Mouse (Mus musculus): ENCODE data around the gene Arl4d. TPM values are rescaled to one million over a fixed set of nuclear protein-coding genes. Genes with fewer than 3 reads are reported as not detected.
"Not testable (repeated sequence)": the region's sequence is repeated elsewhere in the genome, so short reads cannot be mapped to it uniquely, and the experiment has no call there.

Arl4d gene
- total RNA-seq, 2 experiments from 2014 or later = 11.6 to 14.3 TPM

DNA sequence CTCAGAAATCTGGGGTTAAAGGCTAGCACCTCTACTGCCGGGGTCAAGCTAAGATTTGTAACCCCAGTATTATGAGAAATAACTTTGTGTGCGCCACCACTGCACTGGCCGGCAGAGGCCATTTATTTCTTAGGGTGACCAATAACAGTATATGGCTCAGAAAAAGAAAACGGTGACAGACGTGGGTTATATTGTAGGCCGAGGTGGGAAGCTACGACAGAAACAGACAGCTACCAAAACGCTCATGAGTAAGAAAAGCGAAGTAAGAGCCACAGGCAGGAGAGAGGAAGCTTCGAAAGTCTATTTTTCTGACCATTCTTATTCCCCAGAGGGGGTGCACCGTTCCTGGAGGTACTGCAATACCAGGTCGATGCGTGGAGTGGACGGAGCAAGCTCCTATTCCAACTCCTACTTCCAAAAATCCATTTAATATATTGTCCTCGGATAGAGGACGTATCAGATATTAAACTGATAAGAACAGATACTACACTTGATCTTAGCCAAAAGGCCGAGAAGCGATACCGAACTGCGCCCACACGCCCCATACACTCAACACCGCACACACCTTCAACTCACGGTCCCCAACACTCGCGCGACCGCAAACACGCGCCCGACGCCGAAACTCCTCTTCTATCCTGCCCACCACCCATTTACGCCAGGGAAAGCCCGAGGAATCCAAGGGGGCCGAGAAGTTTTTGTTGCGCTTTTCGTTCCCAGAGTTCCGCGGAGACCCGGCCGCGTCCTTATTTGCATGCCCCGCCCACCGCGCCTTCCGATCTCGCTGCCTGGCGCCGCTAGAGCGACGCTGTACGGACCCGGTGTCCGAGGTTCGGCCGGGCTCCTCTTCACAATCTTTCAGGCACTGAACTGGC is 19.7 kb upstream of the Arl4d start:
- peak; percentile 53 to 54 for DNase-seq (ENCODE audit: low spot score in 2 of 2)

GRCm38 (mm10) chr11:101646283-101646794 is 19.0 kb upstream of the Arl4d start:
- DNase-seq (ENCODE audit: low spot score in 2 of 2) = not testable (repeated sequence)

GRCm38 (mm10) chr11:101647093-101647492 is 18.2 kb upstream of the Arl4d start:
- not testable (repeated sequence) for DNase-seq (ENCODE audit: low spot score in 2 of 2)

DNA sequence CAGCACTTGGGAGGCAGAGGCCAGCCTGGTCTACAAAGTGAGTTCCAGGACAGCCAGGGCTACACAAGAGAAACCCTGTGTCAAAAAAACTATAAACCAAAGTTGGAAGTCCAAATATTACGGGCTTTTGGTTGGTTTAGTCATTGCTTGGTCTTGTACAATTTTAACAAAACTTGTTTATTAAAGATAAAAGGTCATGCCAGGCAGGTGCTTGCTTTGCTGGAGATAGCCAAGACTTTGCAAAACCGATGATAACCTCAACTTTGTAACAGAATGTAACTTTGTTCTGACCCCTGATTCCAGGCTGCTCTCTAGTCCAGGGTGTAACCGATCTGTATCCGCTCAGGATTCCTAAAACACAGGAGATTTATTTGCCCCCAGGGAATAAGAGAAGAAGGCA is 9.0 kb upstream of the Arl4d start:
- DNase-seq (ENCODE audit: low spot score in 2 of 2) = no peak

- no peak for DNase-seq (ENCODE audit: low spot score in 2 of 2)
Observed at GRCm38 (mm10) chr11:101657528-101657885, 7.8 kb upstream of the Arl4d start.

DNA sequence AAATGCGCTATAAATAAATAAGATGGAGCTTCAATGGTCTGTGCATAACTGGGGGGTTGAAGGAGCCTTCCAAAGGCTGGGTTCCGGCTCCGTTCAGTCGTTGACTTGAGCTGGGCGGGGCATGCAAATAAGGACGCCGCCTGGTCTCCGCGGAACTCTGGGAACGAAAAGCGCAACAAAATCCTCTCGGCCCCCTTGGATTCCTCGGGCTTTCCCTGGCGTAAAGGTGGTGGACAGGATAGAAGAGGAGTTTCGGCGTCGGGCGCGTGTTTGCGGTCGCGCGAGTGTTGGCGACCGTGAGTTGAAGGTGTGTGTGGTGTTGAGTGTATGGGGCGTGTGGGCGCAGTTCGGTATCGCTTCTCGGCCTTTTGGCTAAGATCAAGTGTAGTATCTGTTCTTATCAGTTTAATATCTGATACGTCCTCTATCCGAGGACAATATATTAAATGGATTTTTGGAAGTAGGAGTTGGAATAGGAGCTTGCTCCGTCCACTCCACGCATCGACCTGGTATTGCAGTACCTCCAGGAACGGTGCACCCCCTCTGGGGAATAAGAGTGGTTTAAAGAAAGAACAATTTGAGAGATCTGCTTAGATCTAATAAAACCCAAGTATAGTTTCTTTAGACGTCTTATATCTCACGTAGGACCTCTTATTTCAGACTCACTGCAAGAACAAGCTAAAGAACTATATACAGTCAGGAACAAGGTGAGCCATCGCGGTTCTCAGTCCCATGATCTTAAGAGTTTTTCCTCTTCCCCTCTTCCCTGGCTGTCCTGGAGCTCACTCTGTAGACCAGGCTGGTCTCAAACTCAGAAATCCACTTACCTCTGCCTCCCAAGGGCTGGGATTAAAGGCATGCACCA is 7.2 kb upstream of the Arl4d start:
- DNase-seq (ENCODE audit: low spot score in 2 of 2) = peak; percentile 76 to 79

GRCm38 (mm10) chr11:101658751-101659558 is 6.4 kb upstream of the Arl4d start:
- DNase-seq (ENCODE audit: low spot score in 2 of 2) = peak; percentile 60 to 65

DNA sequence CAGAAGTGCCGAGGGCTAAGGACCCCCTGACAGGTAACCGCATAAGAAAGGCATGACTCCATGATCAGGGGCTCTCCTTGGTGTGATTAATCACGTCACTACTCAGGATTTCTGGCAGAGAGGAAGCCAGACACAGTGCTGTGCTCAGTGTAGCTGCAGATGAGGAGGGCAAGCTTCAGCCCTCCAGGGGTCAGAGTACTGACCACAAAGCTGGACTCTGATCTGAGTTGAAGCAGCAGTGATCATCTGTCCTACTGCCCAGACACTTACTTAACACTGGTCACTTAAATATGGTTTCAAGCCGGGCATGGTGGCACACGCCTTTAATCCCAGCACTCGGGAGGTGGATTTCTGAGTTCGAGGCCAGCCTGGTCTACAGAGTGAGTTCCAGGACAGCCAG is 4.2 kb upstream of the Arl4d start:
- DNase-seq (ENCODE audit: low spot score in 2 of 2) = no peak

- DNase-seq (ENCODE audit: low spot score in 2 of 2) = no peak
Observed at GRCm38 (mm10) chr11:101661786-101662185, 3.6 kb upstream of the Arl4d start.

GRCm38 (mm10) chr11:101663229-101664027 is 1.9 kb upstream of the Arl4d start:
- no peak for DNase-seq (ENCODE audit: low spot score in 2 of 2)

- DNase-seq (ENCODE audit: low spot score in 2 of 2) = no peak
Observed at GRCm38 (mm10) chr11:101665636-101665992, 273 bp downstream of the Arl4d start.

- no peak for DNase-seq (ENCODE audit: low spot score in 2 of 2)
Observed at GRCm38 (mm10) chr11:101666626-101667345, 1.4 kb downstream of the Arl4d start.

DNA sequence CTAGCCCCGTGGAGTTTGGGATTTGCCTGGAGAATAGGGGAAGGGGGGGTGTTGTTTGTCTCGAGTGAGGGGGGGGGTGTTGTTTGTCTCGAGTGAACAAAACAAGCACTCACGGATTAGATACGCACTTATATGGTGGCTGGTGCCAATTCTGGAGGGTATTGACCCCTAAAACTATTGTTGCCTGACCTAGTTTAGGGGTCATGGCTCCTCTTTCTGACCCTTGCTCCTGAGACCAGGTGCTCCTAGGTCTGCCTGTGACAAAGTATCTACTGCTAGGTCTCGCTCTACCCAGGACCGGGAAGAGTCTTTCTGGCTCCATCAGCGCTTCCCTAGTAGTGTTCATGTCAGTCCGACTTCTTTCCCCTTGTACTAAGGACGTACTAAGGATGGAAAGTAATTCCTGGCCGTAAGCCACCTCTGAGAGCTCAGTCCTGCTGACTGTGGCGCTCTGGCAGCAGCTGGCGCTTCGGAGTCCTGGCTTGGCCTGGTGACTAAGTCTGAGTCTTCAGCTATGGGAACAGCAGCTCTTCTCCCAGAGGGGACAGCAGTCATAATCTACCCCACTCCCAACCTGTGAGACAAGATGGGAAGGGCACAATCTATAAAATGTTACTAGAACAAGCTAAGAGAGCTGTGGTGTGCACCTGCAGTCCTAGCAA is 2.7 kb downstream of the Arl4d start:
- peak in 1 of 2 experiments; percentile 44 for DNase-seq (ENCODE audit: low spot score in 2 of 2)

GRCm38 (mm10) chr11:101668546-101669261 is 3.4 kb downstream of the Arl4d start:
- DNase-seq (ENCODE audit: low spot score in 2 of 2) = no peak

DNA sequence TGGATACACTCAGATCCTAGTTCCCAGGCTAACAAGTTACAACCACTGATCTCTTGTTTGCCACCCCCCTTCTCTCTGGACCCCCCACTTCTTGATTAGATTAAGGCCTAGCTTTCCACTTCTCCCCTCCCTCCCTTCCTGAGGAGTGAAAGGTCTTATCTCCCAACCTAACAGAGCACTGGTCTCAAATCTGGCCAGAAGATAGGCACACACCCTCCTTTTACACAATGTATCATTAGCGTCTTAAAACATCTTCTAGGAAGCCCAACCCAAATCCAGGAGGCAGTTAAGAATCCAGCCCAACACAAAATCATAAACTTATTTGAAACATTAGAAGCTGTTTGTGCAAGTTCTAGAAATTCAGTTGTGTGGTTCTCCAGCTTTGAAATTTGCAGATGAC is 5.0 kb downstream of the Arl4d start:
- no peak for DNase-seq (ENCODE audit: low spot score in 2 of 2)

GRCm38 (mm10) chr11:101671255-101671654 is 5.9 kb downstream of the Arl4d start:
- no peak for DNase-seq (ENCODE audit: low spot score in 2 of 2)

DNA sequence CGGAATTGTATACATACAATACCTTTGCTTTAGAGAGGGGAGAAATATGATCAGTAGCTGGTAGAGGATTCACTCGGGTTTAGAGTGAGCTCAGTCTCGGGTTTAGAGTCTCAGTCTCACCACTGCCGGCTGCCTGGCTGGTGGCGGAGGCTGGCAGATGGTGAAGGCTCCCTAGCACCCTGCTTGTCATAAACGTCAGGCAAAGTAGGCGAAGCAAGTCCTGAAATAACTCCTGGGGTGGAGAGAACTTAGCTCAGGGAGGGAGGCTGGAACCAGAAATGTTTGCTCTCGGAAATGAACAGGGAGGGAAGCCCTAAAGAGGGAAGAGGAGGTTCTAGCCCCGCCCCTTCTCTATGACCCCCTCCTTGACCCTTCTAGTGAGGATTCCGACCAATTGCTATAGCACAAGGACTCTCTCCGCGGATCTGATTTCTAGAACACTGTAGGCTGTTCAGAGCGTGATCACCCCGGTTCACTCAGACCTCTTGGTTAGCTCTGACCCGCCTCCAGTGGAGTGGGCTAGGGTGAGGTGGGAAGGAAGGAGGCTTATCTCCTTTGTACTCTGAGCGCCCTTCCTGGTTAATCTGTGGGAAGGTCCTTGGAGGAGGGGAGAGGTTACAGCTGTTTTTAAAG is 7.8 kb downstream of the Arl4d start:
- no peak for DNase-seq (ENCODE audit: low spot score in 2 of 2)

GRCm38 (mm10) chr11:101674106-101674505 is 8.8 kb downstream of the Arl4d start:
- no peak for DNase-seq (ENCODE audit: low spot score in 2 of 2)

Measured in adrenal gland, adult 18-20 months (tissue).